Mouse (Mus musculus) cerebellum, postnatal 25 days (tissue): ENCODE data around the gene Spata31d1d.
"Not testable (repeated sequence)": the region's sequence is repeated elsewhere in the genome, so short reads cannot be mapped to it uniquely, and the experiment has no call there.

Experiments
- DNase-seq, 2 experiments: peaks; one replicate each; pipeline ENCODE4 v3.0.0; 2021; ENCODE audit warnings: mixed read lengths in 2 of 2

The Spata31d1d gene

GRCm38 (mm10) chr13:59731652-59732051 is at the start of gene Spata31d1d:
Gene Spata31d1d, minus strand, starts transcription at chr13:59731752.
- DNase-seq: no peak

- DNase-seq: not testable (repeated sequence)
Observed at GRCm38 (mm10) chr13:59779744-59780264, 48.3 kb upstream of the Spata31d1d start.

GRCm38 (mm10) chr13:59779213-59779612 is 47.7 kb upstream of the Spata31d1d start:
- no peak for DNase-seq

GRCm38 (mm10) chr13:59775168-59775567 is 43.6 kb upstream of the Spata31d1d start:
- no peak for DNase-seq

- DNase-seq: peak; percentile 31 to 63
Observed at GRCm38 (mm10) chr13:59771257-59771656, 39.7 kb upstream of the Spata31d1d start.

GRCm38 (mm10) chr13:59770847-59771246 is 39.3 kb upstream of the Spata31d1d start:
- DNase-seq: peak; percentile 28 to 38

GRCm38 (mm10) chr13:59770164-59770562 is 38.6 kb upstream of the Spata31d1d start:
- DNase-seq: peak; percentile 83 to 84

- peak; percentile 99 to 100 for DNase-seq
Observed at GRCm38 (mm10) chr13:59769296-59770163, 38.0 kb upstream of the Spata31d1d start, which contains the start of gene Isca1. Gene Isca1, minus strand, starts transcription at chr13:59769810.

GRCm38 (mm10) chr13:59768531-59768930 is 37.0 kb upstream of the Spata31d1d start:
- DNase-seq: peak in 1 of 2 experiments; percentile 15

- DNase-seq: no peak
Observed at GRCm38 (mm10) chr13:59766786-59767515, 35.4 kb upstream of the Spata31d1d start.

GRCm38 (mm10) chr13:59762791-59763190 is 31.2 kb upstream of the Spata31d1d start:
- no peak for DNase-seq

- no peak for DNase-seq
Observed at GRCm38 (mm10) chr13:59756906-59757305, 25.4 kb upstream of the Spata31d1d start.

GRCm38 (mm10) chr13:59750310-59750709 is 18.8 kb upstream of the Spata31d1d start:
- no peak for DNase-seq

GRCm38 (mm10) chr13:59746711-59747110 is 15.2 kb upstream of the Spata31d1d start, which contains the start of gene 1700014D04Rik:
Gene 1700014D04Rik, minus strand, starts transcription at chr13:59746752.
- peak; percentile 15 to 32 for DNase-seq

- DNase-seq: no peak
Observed at GRCm38 (mm10) chr13:59746164-59746563, 14.6 kb upstream of the Spata31d1d start.

GRCm38 (mm10) chr13:59745462-59745861 is 13.9 kb upstream of the Spata31d1d start:
- DNase-seq: no peak

GRCm38 (mm10) chr13:59741697-59742096 is 10.1 kb upstream of the Spata31d1d start:
- no peak for DNase-seq

- DNase-seq: peak in 1 of 2 experiments; percentile 32
Observed at GRCm38 (mm10) chr13:59741096-59741495, 9.5 kb upstream of the Spata31d1d start.

GRCm38 (mm10) chr13:59739397-59739796 is 7.8 kb upstream of the Spata31d1d start:
- no peak for DNase-seq

GRCm38 (mm10) chr13:59738455-59738854 is 6.9 kb upstream of the Spata31d1d start:
- DNase-seq: no peak

GRCm38 (mm10) chr13:59735190-59735589 is 3.6 kb upstream of the Spata31d1d start:
- no peak for DNase-seq

GRCm38 (mm10) chr13:59734347-59734746 is 2.8 kb upstream of the Spata31d1d start:
- not testable (repeated sequence) for DNase-seq

GRCm38 (mm10) chr13:59733936-59734335 is 2.4 kb upstream of the Spata31d1d start:
- no peak for DNase-seq
